Mouse (Mus musculus) heart, embryonic 16.5 days (tissue): ENCODE results near the gene Hoxa11. TPM values are rescaled to one million over a fixed set of nuclear protein-coding genes. Genes with fewer than 3 reads are reported as not detected.

Experiments used
- ATAC-seq: fragments of 200-750 bp; cut with Nextera tagmentation; replicated peaks from 2 replicates; pipeline ENCODE4 v1.8.0; 2017; ENCODE audit warnings: moderate number of reproducible peaks; ENCODE audit not compliant: insufficient read depth, low FRiP score; ENCODE audit errors: extremely low read depth
- H3K27ac ChIP-seq: fragments of 300-500 bp; sonication (generic); 2 replicates; pipeline ENCODE4 v1.5.1; 2014; ENCODE audit warnings: mild to moderate bottlenecking, low read length, control low read depth, moderate library complexity
- H3K27me3 ChIP-seq: fragments of 300-500 bp; sonication (generic); 2 replicates; pipeline ENCODE4 v1.6.1; 2014; ENCODE audit warnings: low read length, mixed read lengths; ENCODE audit not compliant: control insufficient read depth, insufficient read depth
- H3K36me3 ChIP-seq: fragments of 300-500 bp; sonication (generic); 2 replicates; pipeline ENCODE4 v1.6.1; 2014; ENCODE audit not compliant: control insufficient read depth, insufficient read depth
- H3K4me1 ChIP-seq: fragments of 300-500 bp; sonication (generic); 2 replicates; pipeline ENCODE4 v1.6.1; 2014; ENCODE audit warnings: low read length, mixed read lengths; ENCODE audit not compliant: control insufficient read depth, insufficient read depth
- H3K4me2 ChIP-seq: fragments of 300-500 bp; sonication (generic); 2 replicates; pipeline ENCODE4 v1.6.1; 2014; ENCODE audit warnings: low read depth, mild to moderate bottlenecking, control low read depth, low read length
- H3K4me3 ChIP-seq: fragments of 300-500 bp; sonication (generic); 2 replicates; pipeline ENCODE4 v1.5.1; 2014; ENCODE audit warnings: mild to moderate bottlenecking, control low read depth, low read length
- H3K9ac ChIP-seq: fragments of 300-500 bp; sonication (generic); 2 replicates; pipeline ENCODE4 v1.6.1; 2014; ENCODE audit warnings: low read length, control low read depth
- H3K9me3 ChIP-seq: fragments of 300-500 bp; sonication (generic); replicated peaks from 2 replicates; pipeline ENCODE4 v1.6.1; 2016; ENCODE audit warnings: low read length; ENCODE audit not compliant: control insufficient read depth
- WGBS: fragments of 180-500 bp; shearing (Covaris S2); extraction: QIAGEN DNeasy Blood & Tissue Kit; methylation state at CpG from one replicate; pipeline ENCODE4 v1.1.7; 2014; 5-methylcytosine and 5-hydroxymethylcytosine counted together
- polyA plus RNA-seq: library from polyadenylated mRNA; unstranded; fragments of >200 nt; fragmentation: Nextera tagmentation; extraction: Ambion mirVana; gene quantifications from 2 replicates; pipeline ENCODE4 v1.2.1, GENCODE M21; 2015

Gene Hoxa11
- polyA plus RNA-seq, 1 experiment from 2014 or later: not detected

DNA sequence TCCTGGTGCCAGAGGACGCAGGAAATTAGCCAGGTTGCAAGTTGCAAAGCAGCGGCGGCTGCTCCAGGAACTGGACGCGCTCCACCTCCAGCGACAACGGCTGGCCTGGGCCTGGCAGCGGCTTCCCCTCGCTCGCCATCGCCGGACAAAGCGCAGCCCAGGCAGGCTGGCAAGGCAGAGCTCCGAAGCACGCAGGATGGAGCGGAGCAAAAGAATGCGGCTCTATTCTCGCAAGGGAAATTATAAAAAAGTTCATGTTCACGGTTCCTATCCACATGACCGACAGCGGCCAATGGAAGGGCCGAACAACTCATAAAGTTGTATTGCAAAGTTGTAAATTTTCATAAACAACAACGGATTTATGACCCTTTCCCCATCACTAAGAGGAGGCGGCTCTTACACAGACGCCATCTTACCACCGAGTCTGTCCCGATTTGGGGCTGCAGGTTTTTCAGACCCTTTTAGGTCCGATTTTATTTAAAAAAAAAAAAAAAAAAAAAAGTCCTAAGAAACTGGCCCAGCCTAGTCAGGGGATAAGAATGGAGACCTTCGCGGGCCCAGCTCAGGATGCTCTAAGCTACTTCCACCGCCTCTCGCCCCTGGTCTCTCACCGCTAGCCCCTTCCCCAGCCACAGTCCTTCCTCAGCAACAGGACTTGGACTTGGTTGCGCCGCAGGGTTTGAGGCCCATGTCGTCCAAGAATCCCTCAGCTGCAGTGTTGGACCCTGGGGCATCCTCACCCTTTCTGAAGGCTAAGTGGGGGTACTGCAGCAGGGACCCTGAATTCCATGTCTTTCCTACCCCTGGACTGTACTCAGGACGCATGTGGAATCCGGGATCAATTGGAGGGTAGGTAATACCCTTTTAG is 32.3 kb downstream of the Hoxa11 start, which contains the start of the genes Hoxa3 and Gm28308:
Gene Hoxa3 (minus strand): TSS at position 218 of the 868 bp plus-strand sequence.
Gene Gm28308 (minus strand): TSS at position 221 of the 868 bp plus-strand sequence.
- no peak for ATAC-seq
- Histone ChIP-seq H3K4me3 (peak within 1 kb of the TSS; percentile 39), H3K9ac (no peak within 1 kb of the TSS), H3K27ac (no peak within 1 kb of the TSS), H3K4me1 (peaks cover 13% of the 10 kb centered on the region), H3K9me3 (no peaks in the 10 kb centered on the region), H3K4me2 (peak within 1 kb of the TSS; percentile 49), H3K27me3 (peaks cover 98% of the 10 kb centered on the region), H3K36me3 (no peaks in the 10 kb centered on the region)
- 6% methylated on average over 38 of the region's 38 CpGs for WGBS

DNA sequence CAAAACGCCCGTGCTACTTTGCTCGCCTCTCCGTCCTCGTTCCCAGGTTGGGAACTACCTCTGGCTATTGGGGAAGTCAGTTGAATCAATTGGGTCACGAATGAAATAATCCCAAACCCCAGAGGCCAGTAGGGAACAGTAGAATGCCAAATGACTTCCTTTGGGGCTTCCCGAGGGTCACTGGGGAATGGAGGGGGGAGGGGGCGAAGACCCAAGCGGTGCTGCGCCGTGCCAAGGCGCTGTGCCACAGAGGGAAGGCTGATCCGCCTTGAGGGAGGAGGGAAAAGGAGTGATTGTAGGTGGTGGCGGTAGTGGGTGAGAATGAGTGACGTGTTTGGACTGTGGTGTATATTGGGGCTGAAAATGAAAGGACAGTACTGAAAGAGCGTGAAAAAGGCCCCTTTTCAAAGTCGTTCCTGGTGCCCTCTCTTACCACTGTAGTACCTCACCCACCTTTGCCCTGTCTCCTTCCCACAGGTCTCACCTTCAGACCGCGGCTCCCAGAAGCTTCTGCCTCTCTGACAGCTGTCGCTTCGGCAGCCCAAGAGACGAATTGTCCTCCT is 33.0 kb downstream of the Hoxa11 start:
- Histone ChIP-seq H3K4me3 (peak overlapping the region; percentile 39), H3K36me3 (no peaks in the 10 kb centered on the region), H3K9me3 (no peaks in the 10 kb centered on the region), H3K4me2 (peak overlapping the region; percentile 49), H3K27me3 (peaks cover 97% of the 10 kb centered on the region), H3K4me1 (peaks cover 13% of the 10 kb centered on the region), H3K27ac (no peak overlapping the region), H3K9ac (no peak overlapping the region)
- ATAC-seq: no peak
- 3% methylated on average over 22 of the region's 22 CpGs for WGBS

DNA sequence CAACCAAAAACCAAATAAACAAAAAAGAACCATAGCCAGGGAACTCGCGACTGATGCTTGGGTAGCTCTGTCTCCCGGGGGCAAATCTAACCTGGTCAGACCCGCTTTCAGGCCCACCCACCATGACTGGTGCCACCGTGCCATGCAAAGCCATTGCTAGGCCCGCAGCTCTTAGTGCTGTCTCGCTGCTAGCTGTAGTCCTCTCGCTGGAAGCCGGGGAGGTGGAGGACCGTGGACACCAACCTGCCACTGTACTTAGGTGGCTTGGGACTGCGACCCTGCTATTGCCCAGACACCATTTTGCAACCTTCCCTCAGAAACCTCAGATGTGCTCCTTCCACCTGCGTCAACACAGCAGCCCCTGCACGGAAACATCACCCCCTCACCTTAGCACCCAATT is 33.6 kb downstream of the Hoxa11 start:
- no peaks in the 10 kb centered on the region for H3K36me3 ChIP-seq
- H3K4me3 ChIP-seq: peak overlapping the region; percentile 5
- H3K27me3 ChIP-seq: peaks cover 97% of the 10 kb centered on the region
- H3K4me2 ChIP-seq: peak overlapping the region; percentile 35
- H3K9ac ChIP-seq: no peak overlapping the region
- ATAC-seq: no peak
- no peak overlapping the region for H3K27ac ChIP-seq
- no peaks in the 10 kb centered on the region for H3K9me3 ChIP-seq
- peaks cover 7% of the 10 kb centered on the region for H3K4me1 ChIP-seq
- WGBS: 4% methylated on average over 13 of the region's 13 CpGs

DNA sequence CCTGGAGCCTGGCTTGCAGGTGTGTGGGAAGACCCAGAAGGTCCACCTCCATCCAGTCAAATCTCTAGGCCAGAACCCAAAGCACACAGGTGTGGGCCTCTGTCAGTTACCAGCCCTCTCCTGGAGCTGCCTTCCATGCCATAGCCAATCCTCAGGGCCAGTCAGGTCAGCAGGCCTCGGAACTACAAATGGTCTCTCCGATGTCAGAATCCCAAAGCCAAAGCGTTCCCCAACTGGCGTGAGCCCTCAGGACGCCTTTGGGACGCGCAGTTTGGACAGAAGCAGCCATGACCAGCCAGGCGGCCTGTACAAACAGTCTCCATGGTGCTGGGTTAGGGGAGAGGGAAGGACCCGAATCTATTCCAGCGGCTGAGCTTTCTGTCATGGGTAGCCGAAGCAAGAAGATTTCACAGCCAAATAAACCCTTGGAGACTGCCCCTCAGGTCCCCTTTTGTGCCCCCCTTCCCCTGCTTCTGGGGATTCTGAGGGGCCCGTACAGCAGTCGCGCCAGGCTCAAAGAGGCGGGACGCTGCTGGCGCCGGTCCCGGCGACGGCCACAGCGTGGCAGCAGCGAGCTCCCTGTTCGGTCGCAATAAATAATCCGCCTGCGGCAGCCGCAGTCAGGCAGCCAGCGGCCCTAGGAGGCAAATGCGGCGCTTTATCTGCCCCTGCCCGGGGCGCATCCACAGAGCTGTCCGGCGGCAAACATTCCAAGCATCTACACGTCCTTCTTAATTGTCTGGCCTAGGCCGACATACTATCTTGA is 34.3 kb downstream of the Hoxa11 start:
- H3K4me2 ChIP-seq: peak overlapping the region; percentile 35
- no peak overlapping the region for H3K27ac ChIP-seq
- H3K27me3 ChIP-seq: peaks cover 96% of the 10 kb centered on the region
- peak overlapping the region; percentile 5 for H3K4me3 ChIP-seq
- whole genome bisulfite sequencing: 1% methylated on average over 37 of the region's 37 CpGs
- no peak overlapping the region for H3K9ac ChIP-seq
- H3K4me1 ChIP-seq: peaks cover 4% of the 10 kb centered on the region
- no peaks in the 10 kb centered on the region for H3K36me3 ChIP-seq
- H3K9me3 ChIP-seq: no peaks in the 10 kb centered on the region
- ATAC-seq: peak; percentile 64; the same call in 1 of the 2 replicates

DNA sequence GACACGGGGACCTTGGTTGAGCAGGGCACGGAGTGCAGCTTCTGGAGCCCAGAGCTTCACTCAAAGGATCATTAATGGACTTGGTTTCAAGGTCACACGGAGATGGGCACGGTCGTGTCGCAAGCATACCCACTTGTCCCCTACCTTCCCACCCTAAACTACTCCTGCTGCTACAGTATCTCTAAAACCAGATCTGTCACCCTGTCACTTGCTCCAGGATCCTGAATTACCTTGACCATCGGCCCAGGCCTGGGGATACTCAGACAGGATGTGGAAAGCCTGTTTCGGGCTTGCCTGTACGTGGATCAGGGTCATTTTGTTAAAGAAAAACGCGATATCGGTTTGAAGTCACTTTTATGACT is 35.9 kb downstream of the Hoxa11 start:
- 16% methylated on average over 12 of the region's 12 CpGs for WGBS
- no peak for ATAC-seq
- Histone ChIP-seq H3K27ac (no peak overlapping the region), H3K4me1 (peaks cover 4% of the 10 kb centered on the region), H3K9me3 (no peaks in the 10 kb centered on the region), H3K9ac (no peak overlapping the region), H3K4me2 (no peak overlapping the region), H3K27me3 (peaks cover 95% of the 10 kb centered on the region), H3K36me3 (no peaks in the 10 kb centered on the region), H3K4me3 (no peak overlapping the region)

DNA sequence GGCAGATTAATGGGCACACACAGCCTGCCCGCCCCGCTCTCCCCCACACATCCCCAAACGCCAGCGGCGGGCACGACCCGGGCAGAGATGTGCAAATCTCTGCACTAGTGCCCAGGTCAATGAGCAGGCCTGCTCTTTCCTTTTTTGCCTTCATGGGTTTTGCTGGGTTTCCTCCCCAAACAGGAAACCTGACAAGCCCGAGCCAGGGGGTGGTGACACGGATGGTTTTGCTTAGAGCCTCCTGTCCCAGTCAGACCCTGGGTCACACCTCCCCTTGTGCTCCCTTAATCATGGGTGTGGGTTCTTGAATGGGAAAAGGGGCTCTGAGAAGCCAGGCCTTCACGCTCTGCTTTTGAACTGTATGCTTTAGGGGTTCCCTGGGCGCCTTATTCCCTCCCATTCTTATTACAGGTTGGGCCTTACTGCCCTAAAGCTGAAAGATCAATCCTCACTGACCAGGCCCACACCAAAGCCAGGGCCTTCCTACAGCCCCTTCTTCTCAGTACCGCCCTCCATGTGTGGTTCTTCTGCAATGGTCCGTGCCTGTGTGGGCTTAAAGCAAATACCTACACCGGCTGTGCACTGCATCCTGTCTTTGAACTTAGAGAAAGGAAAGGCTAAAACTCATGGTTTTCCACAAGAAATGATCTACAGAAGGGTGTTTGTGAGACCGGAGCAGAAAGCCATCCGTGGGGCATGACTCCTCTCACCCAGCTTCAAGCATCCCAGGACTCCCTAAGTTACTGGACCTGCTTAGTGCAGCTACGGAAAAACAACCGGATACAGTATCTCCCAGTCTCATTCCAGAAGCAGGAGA is 36.5 kb downstream of the Hoxa11 start:
- Histone ChIP-seq H3K9me3 (no peaks in the 10 kb centered on the region), H3K9ac (no peak overlapping the region), H3K4me3 (peak overlapping the region; percentile 28), H3K4me1 (peaks cover 5% of the 10 kb centered on the region), H3K36me3 (no peaks in the 10 kb centered on the region), H3K27me3 (peaks cover 95% of the 10 kb centered on the region), H3K4me2 (peak overlapping the region; percentile 54), H3K27ac (no peak overlapping the region)
- no peak for ATAC-seq
- 15% methylated on average over 18 of the region's 18 CpGs for WGBS

DNA sequence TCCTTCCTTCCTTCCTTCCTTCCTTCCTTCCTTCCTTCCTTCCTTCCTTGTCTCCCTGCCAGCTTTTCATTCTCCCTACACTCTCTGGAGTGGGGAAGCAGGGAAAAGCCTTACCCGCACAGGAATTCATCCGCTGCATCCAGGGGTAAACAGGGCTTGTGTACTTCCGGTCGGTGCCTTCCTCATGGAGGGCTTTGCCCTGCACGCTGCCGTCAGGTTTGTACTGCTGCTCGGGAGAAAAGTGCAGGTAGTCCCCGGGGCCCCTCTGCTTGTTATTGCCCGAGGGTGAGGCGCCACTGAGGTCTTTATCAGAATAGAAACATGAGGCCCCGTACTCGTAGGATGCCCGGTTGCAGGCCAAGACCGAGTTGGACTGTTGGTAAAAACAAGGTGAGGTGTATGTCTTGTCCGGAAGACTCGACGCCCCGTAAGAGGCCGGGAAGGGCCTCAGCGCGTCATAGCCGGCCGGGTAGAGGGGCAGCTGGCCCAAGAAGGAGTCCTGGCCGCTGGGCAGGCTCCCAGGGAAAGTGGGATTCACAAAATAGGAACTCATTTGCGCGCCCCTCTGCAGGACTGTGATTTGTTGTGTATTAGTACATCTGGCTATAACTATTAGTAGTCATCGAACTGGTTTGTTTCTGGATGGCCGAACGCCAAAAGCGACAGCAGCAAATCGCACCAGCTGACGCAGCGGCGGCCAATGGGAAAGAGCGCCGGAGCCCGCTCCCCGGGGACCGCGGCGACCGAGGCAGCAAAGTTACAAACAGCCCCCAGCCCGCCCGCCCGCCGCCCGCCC is 37.3 kb downstream of the Hoxa11 start, which contains the start of gene Hoxa6:
Gene Hoxa6 (minus strand): TSS at position 651 of the 796 bp plus-strand sequence.
- H3K9ac ChIP-seq: no peak within 1 kb of the TSS
- H3K4me3 ChIP-seq: peak within 1 kb of the TSS; percentile 28
- no peaks in the 10 kb centered on the region for H3K9me3 ChIP-seq
- H3K27me3 ChIP-seq: peaks cover 87% of the 10 kb centered on the region
- WGBS: 4% methylated on average over 47 of the region's 47 CpGs
- peak within 1 kb of the TSS; percentile 54 for H3K4me2 ChIP-seq
- ATAC-seq: no peak
- peaks cover 7% of the 10 kb centered on the region; the same call in 1 of the 2 replicates for H3K4me1 ChIP-seq
- no peak within 1 kb of the TSS for H3K27ac ChIP-seq
- no peaks in the 10 kb centered on the region for H3K36me3 ChIP-seq

DNA sequence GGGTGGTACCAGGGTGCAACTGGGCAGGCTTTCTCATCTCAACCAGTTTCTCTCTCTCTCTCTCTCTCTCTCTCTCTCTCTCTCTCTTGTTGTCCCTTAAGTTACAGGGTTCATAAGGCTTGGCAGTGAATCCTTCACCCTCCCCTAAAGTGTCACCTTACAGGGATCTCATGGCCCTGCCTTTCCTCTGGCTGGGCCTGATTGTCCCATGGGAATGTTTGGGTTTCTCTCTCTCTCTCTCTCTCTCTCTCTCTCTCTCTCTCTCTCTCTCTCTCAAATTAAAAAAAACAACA is 38.0 kb downstream of the Hoxa11 start:
- no peak for ATAC-seq
- Histone ChIP-seq H3K4me1 (peaks cover 3% of the 10 kb centered on the region; the same call in 1 of the 2 replicates), H3K27ac (no peak overlapping the region), H3K36me3 (no peaks in the 10 kb centered on the region), H3K4me3 (no peak overlapping the region), H3K9ac (no peak overlapping the region), H3K9me3 (no peaks in the 10 kb centered on the region), H3K4me2 (no peak overlapping the region), H3K27me3 (peaks cover 84% of the 10 kb centered on the region)
